16 mouse cellular contexts compared by ENCODE assay signal in genomic region chr3:147062451-147062850, GRCm38 (mm10).
"Had no signal": no experiment of that assay in that cellular context is flagged by ENCODE, and none has a peak within 500 bp of the region (broad histone marks: within the 10 kb centered on the region; RNA-seq: fewer than 3 reads in every experiment).

No protein-coding gene starts in this region.

- H3K27me3 ChIP-seq: limb, embryonic 13.5 days; liver, embryonic 12.5 days; liver, embryonic 15.5 days; lung, embryonic 15.5 days had no signal

- H3K4me2 ChIP-seq: limb, embryonic 13.5 days; liver, embryonic 12.5 days; liver, embryonic 15.5 days; lung, embryonic 15.5 days; midbrain, embryonic 11.5 days had no signal

- H3K4me1 ChIP-seq: liver, embryonic 12.5 days; liver, embryonic 15.5 days had no signal

- ATAC-seq: liver, embryonic 12.5 days had no signal

- DNase-seq: kidney, adult 2 months; kidney, postnatal 25 days; layer of hippocampus, adult 9-11 months; liver; lung, adult 18-20 months; midbrain, embryonic 14.5 days; thymus, adult 18-20 months; thymus, postnatal 36 days had no signal

- H3K27ac ChIP-seq: kidney, postnatal 0 days; layer of hippocampus, adult 2 months; limb, embryonic 10.5 days; limb, embryonic 13.5 days; liver, embryonic 12.5 days; liver, embryonic 15.5 days; lung, embryonic 15.5 days had no signal

- H3K36me3 ChIP-seq: limb, embryonic 10.5 days; limb, embryonic 13.5 days; liver, embryonic 12.5 days; liver, embryonic 15.5 days; lung, embryonic 15.5 days had no signal

- H3K9me3 ChIP-seq: limb, embryonic 10.5 days; limb, embryonic 13.5 days; liver, embryonic 12.5 days; liver, embryonic 15.5 days; lung, embryonic 15.5 days had no signal

- H3K9ac ChIP-seq: limb, embryonic 13.5 days; liver, embryonic 12.5 days; liver, embryonic 15.5 days; lung, embryonic 15.5 days had no signal

- H3K4me3 ChIP-seq: layer of hippocampus, adult 2 months; limb, embryonic 10.5 days; limb, embryonic 13.5 days; liver, embryonic 12.5 days; liver, embryonic 15.5 days; lung, embryonic 15.5 days had no signal
